Mouse (Mus musculus): ENCODE measurements around the gene Slfn1. TPM values are rescaled to one million over a fixed set of nuclear protein-coding genes. Genes with fewer than 3 reads are reported as not detected.
"Not testable (repeated sequence)": the region's sequence is repeated elsewhere in the genome, so short reads cannot be mapped to it uniquely, and the experiment has no call there.

Slfn1 gene
- polyA plus RNA-seq, 1 experiment, result 11.2 TPM

DNA sequence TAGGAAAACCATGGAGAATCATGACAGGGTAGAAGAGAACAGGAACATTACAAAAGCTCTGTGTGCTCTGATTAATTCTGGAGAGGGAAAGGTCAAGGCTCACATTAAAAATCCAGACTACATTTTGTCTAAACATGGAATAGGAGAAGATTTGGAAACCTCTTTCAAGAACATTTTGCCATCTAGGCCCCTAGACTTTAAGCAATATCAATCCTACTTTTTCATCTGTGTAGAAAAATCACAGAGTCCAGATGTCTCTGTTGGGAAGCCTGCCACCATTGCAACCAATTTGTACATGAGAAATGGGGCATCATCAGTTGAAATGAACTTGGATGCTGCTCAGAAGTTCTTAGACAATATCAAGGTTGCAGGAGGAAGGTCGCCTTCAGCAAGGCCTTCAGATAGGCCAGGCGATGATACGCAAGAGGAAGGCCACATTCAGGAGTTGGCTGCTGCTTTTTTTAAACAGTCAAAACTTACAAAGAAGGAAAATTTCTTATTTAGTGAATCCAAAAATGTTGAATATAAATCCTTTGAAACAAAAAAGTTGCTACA lies 4.6 kb downstream of the Slfn1 start:
- H3K27me3 ChIP-seq (ENCODE audit: control insufficient read depth, insufficient read depth, low read length), result no peaks in the 10 kb centered on the region
- no peak overlapping the region for H3K4me3 ChIP-seq (ENCODE audit: extremely low read depth, insufficient read depth, insufficient read length)
- no peak for TF ChIP-seq CTCF (IDR thresholded peaks at IDR 0.05; ENCODE audit: extremely low read depth, insufficient read depth, insufficient read length, insufficient replicate concordance)
- no peak for TF ChIP-seq POLR2A (IDR thresholded peaks at IDR 0.05; ENCODE audit: low read depth, low read length)
- H3K4me1 ChIP-seq (ENCODE audit: control insufficient read depth, insufficient read depth, insufficient read length), result peaks cover 13% of the 10 kb centered on the region; the same call in 1 of the 2 replicates
- H3K27ac ChIP-seq (ENCODE audit: insufficient read depth, low read length), result no peak overlapping the region
- no peak for DNase-seq (ENCODE audit: low read depth in 1 of 2, low spot score in 2 of 2)
- 78% methylated on average over 3 of the region's 3 CpGs for WGBS
- no peaks in the 10 kb centered on the region for H3K36me3 ChIP-seq (ENCODE audit: control insufficient read depth, insufficient read depth, low read length)

DNA sequence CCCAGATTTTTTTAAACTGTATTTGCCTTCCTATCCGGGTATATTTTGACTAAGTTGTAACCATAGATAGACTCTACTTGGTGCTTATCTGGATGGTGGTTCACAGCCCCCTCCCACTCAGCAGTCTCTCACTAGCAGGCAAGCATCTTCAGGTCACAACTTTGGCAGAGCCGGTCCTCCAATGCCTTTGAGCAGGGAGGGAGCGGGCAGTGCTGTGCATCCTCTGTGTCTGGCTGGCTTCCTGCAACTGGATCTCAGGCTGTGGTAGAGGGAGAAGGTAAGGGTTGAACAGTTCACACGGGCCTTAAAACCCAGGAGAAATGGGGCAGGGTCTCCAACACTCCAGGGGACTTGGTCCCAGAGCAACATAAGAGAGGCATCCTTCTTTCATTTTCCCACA lies 6.5 kb downstream of the Slfn1 start:
- Histone ChIP-seq H3K4me1 (ENCODE audit: control insufficient read depth, insufficient read depth, insufficient read length) (peaks cover 7% of the 10 kb centered on the region; the same call in 1 of the 2 replicates), H3K27me3 (ENCODE audit: control insufficient read depth, insufficient read depth, low read length) (no peaks in the 10 kb centered on the region), H3K27ac (ENCODE audit: insufficient read depth, low read length) (no peak overlapping the region), H3K36me3 (ENCODE audit: control insufficient read depth, insufficient read depth, low read length) (no peaks in the 10 kb centered on the region), H3K4me3 (ENCODE audit: extremely low read depth, insufficient read depth, insufficient read length) (no peak overlapping the region)
- no peak for DNase-seq (ENCODE audit: low read depth in 1 of 2, low spot score in 2 of 2)
- 84% methylated on average over 4 of the region's 4 CpGs for WGBS
- TF ChIP-seq POLR2A (IDR thresholded peaks at IDR 0.05; ENCODE audit: low read depth, low read length) (no peak), CTCF (IDR thresholded peaks at IDR 0.05; ENCODE audit: extremely low read depth, insufficient read depth, insufficient read length, insufficient replicate concordance) (no peak)

DNA sequence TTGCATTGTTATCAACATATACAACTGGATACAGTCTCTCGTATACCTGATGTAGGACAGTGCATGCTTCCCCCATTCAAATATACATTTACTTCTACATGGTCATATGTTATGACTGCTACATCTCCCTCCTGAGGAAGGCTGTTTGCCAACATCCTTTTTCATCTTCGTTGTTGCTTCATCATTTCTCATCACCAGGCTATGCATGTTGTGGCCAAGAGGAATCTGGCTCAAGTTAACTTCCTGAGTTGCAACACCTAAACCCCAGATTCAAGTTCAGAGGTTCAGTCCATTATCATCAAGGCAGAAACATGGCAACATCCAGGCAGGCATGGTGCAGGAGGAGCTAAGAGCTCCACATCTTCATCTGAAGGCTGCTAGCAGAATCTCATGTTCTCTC lies 8.3 kb downstream of the Slfn1 start:
- no peak for DNase-seq (ENCODE audit: low read depth in 1 of 2, low spot score in 2 of 2)
- WGBS, result 55% methylated on average over 2 of the region's 2 CpGs
- no peak overlapping the region for H3K4me3 ChIP-seq (ENCODE audit: extremely low read depth, insufficient read depth, insufficient read length)
- no peaks in the 10 kb centered on the region for H3K36me3 ChIP-seq (ENCODE audit: control insufficient read depth, insufficient read depth, low read length)
- no peak overlapping the region for H3K27ac ChIP-seq (ENCODE audit: insufficient read depth, low read length)
- no peaks in the 10 kb centered on the region for H3K27me3 ChIP-seq (ENCODE audit: control insufficient read depth, insufficient read depth, low read length)
- H3K4me1 ChIP-seq (ENCODE audit: control insufficient read depth, insufficient read depth, insufficient read length), result 0 out of 2 replicates have a peak, but pooled peaks cover 3% of the 10 kb centered on the region
- no peak for TF ChIP-seq POLR2A (IDR thresholded peaks at IDR 0.05; ENCODE audit: low read depth, low read length)
- no peak for TF ChIP-seq CTCF (IDR thresholded peaks at IDR 0.05; ENCODE audit: extremely low read depth, insufficient read depth, insufficient read length, insufficient replicate concordance)

DNA sequence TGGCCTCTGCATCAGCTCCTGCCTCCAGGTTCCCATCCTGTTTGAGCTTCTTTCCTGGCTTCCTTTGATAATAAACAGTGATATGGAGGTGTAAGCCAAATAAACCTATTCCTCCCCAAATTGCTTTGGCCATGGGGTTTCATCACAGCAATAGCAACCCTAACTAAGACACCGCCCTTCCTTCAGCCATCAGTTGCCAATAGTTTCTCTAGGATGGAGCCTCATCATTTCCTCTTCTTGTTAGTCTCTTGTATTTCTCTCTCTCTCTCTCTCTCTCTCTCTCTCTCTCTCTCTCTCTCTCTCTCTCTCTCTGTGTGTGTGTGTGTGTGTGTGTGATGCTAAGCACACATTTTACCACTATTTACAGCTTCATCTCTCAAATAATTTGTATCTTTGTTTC lies 9.0 kb downstream of the Slfn1 start:
- WGBS, result 80% methylated on average over 1 of the region's 1 CpGs
- not testable (repeated sequence) for H3K4me1 ChIP-seq (ENCODE audit: control insufficient read depth, insufficient read depth, insufficient read length)

DNA sequence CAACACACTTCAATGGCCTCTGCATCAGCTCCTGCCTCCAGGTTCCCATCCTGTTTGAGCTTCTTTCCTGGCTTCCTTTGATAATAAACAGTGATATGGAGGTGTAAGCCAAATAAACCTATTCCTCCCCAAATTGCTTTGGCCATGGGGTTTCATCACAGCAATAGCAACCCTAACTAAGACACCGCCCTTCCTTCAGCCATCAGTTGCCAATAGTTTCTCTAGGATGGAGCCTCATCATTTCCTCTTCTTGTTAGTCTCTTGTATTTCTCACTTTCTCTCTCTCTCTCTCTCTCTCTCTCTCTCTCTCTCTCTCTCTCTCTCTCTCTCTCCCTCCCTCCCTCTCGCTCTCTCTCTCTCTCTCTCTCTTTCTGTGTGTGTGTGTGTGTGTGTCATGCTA lies 20.6 kb downstream of the Slfn1 start:
- not testable (repeated sequence) for H3K36me3 ChIP-seq (ENCODE audit: control insufficient read depth, insufficient read depth, low read length); H3K4me1 ChIP-seq (ENCODE audit: control insufficient read depth, insufficient read depth, insufficient read length); H3K27me3 ChIP-seq (ENCODE audit: control insufficient read depth, insufficient read depth, low read length); H3K4me3 ChIP-seq (ENCODE audit: extremely low read depth, insufficient read depth, insufficient read length); H3K27ac ChIP-seq (ENCODE audit: insufficient read depth, low read length); DNase-seq (ENCODE audit: low read depth in 1 of 2, low spot score in 2 of 2)
- 100% methylated on average over 1 of the region's 2 CpGs for WGBS

More for the DNA sequence above, 9.0 kb downstream of the Slfn1 start:
- not testable (repeated sequence) for DNase-seq (ENCODE audit: low read depth in 1 of 2, low spot score in 2 of 2); H3K36me3 ChIP-seq (ENCODE audit: control insufficient read depth, insufficient read depth, low read length); H3K27me3 ChIP-seq (ENCODE audit: control insufficient read depth, insufficient read depth, low read length); H3K27ac ChIP-seq (ENCODE audit: insufficient read depth, low read length); H3K4me3 ChIP-seq (ENCODE audit: extremely low read depth, insufficient read depth, insufficient read length)

DNA sequence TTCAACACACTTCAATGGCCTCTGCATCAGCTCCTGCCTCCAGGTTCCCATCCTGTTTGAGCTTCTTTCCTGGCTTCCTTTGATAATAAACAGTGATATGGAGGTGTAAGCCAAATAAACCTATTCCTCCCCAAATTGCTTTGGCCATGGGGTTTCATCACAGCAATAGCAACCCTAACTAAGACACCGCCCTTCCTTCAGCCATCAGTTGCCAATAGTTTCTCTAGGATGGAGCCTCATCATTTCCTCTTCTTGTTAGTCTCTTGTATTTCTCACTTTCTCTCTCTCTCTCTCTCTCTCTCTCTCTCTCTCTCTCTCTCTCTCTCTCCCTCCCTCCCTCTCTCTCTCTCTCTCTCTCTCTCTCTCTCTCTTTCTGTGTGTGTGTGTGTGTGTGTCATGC lies 32.3 kb downstream of the Slfn1 start:
- H3K36me3 ChIP-seq (ENCODE audit: control insufficient read depth, insufficient read depth, low read length); H3K4me1 ChIP-seq (ENCODE audit: control insufficient read depth, insufficient read depth, insufficient read length); H3K27ac ChIP-seq (ENCODE audit: insufficient read depth, low read length); H3K27me3 ChIP-seq (ENCODE audit: control insufficient read depth, insufficient read depth, low read length); DNase-seq (ENCODE audit: low read depth in 1 of 2, low spot score in 2 of 2); H3K4me3 ChIP-seq (ENCODE audit: extremely low read depth, insufficient read depth, insufficient read length): not testable (repeated sequence)
- WGBS, result no CpG with 5 or more reads among the region's 1 CpGs

Other genes with a start within 250 kb of the Slfn1 start
- 12.0 and 13.3 TPM in 2 replicates for gene Rffl, start 245.6 kb upstream of the Slfn1 start, polyA plus RNA-seq (2012; rRNA removed)
- 10.9 and 11.8 TPM in 2 replicates for gene Rad51d, start 226.2 kb upstream of the Slfn1 start, polyA plus RNA-seq (2012; rRNA removed)
- 0.06 and 0.07 TPM in 2 replicates for gene Fndc8, start 224.7 kb upstream of the Slfn1 start, polyA plus RNA-seq (2012; rRNA removed)
- 53.5 and 61.3 TPM in 2 replicates for gene Nle1, start 208.4 kb upstream of the Slfn1 start, polyA plus RNA-seq (2012; rRNA removed)
- 0.31 and 0.82 TPM in 2 replicates for gene Unc45b, start 206.3 kb upstream of the Slfn1 start, polyA plus RNA-seq (2012; rRNA removed)
- 3.1 and 3.4 TPM in 2 replicates for gene Slfn5, start 165.5 kb upstream of the Slfn1 start, polyA plus RNA-seq (2012; rRNA removed)
- 1.5 and 1.6 TPM in 2 replicates for gene Slfn9, start 125.0 kb upstream of the Slfn1 start, polyA plus RNA-seq (2012; rRNA removed)
- 3.4 and 3.5 TPM in 2 replicates for gene Slfn8, start 96.0 kb upstream of the Slfn1 start, polyA plus RNA-seq (2012; rRNA removed)
- 28.7 and 31.8 TPM in 2 replicates for gene Slfn2, start 51.7 kb upstream of the Slfn1 start, polyA plus RNA-seq (2012; rRNA removed)
- gene Slfn4, start 58.3 kb downstream of the Slfn1 start, polyA plus RNA-seq (2012; rRNA removed), result 0.86 and 1.0 TPM in 2 replicates
- gene Slfn3, start 74.5 kb downstream of the Slfn1 start, polyA plus RNA-seq (2012; rRNA removed), result 0.37 and 0.43 TPM in 2 replicates
- gene Slfn14, start 169.9 kb downstream of the Slfn1 start, polyA plus RNA-seq (2012; rRNA removed), result 2.2 and 6.3 TPM in 2 replicates
- gene Ap2b1, start 182.2 kb downstream of the Slfn1 start, polyA plus RNA-seq (2012; rRNA removed), result 25.6 and 26.1 TPM in 2 replicates
- gene Pex12, start 185.7 kb downstream of the Slfn1 start, polyA plus RNA-seq (2012; rRNA removed), result 4.8 and 5.5 TPM in 2 replicates